Mouse (Mus musculus) small intestine, adult 2 months (tissue): ENCODE data around the gene Ccdc51.

Experiments used
- CTCF ChIP-seq: fragments of 200-500 bp; IDR thresholded peaks from 2 replicates; pipeline ENCODE4 v1.5.1; 2012; ENCODE audit warnings: low read depth, mild to moderate bottlenecking, control low read depth, inconsistent platforms, low read length, moderate library complexity, mixed read lengths; ENCODE audit not compliant: insufficient replicate concordance, insufficient read length; ENCODE audit errors: extremely low read depth
- POLR2A ChIP-seq: fragments of 200-500 bp; IDR thresholded peaks from 2 replicates; pipeline ENCODE4 v1.6.1; 2012; ENCODE audit warnings: low read depth, mild to moderate bottlenecking, control low read depth, inconsistent platforms, low read length, moderate library complexity

DNA sequence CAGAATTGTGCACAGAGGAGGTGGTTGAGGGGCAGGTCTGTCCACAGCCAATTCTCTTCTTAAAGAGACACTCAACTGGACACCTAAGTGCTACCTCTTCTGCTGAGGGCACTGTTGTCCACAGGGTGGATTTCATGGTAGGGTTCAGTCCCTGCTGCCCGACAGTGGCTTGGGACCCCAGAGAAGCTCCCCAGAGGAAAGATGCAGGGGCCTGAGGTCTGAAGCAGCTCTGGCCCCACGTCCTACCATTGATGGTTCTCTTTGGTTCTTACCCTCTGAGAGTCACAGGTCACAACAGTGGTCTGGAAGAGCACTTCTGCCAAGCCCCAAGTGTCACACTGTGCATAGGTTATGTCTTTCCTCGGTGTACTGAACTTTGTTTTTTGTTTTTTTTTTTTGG, 28.9 kb upstream of the Ccdc51 start:
- TF ChIP-seq CTCF (no peak), POLR2A (no peak)
